Mouse (Mus musculus) lung, adult 10 weeks (tissue): ENCODE data around the gene B230219D22Rik. TPM values are rescaled to one million over a fixed set of nuclear protein-coding genes. Genes with fewer than 3 reads are reported as not detected.

ENCODE experiments used
- polyA plus RNA-seq: library from polyadenylated mRNA; stranded (reverse); fragments of 350-450 nt; fragmentation: Illumina TruSeq; extraction: RNeasy Lipid Tissue Mini Kit (QIAGEN cat#74804); gene quantifications from one replicate; pipeline ENCODE4 v1.2.3, GENCODE M21; 2014; ENCODE audit warnings: low read depth, low replicate concordance; ENCODE audit not compliant: insufficient read depth

The B230219D22Rik gene
- polyA plus RNA-seq: 31.7 TPM

GRCm38 (mm10) chr13:55692535-55693242, at the start of gene B230219D22Rik:
B230219D22Rik (plus strand) TSS chr13:55693124.

GRCm38 (mm10) chr13:55714501-55715166, 21.7 kb downstream of the B230219D22Rik start, which contains the start of gene Txndc15:
Txndc15 (plus strand) TSS chr13:55714650.

GRCm38 (mm10) chr13:55727120-55727838, 34.4 kb downstream of the B230219D22Rik start, which contains the start of gene Pcbd2:
Pcbd2 (plus strand) TSS chr13:55727368.

Other genes with a start within 250 kb of the B230219D22Rik start
- 26.2 TPM for gene Grk6, start 248.1 kb upstream of the B230219D22Rik start, polyA plus RNA-seq
- 1.3 TPM for gene Prr7, start 228.9 kb upstream of the B230219D22Rik start, polyA plus RNA-seq
- gene Dbn1, start 205.0 kb upstream of the B230219D22Rik start, polyA plus RNA-seq: 5.0 TPM
- gene Pdlim7, start 179.4 kb upstream of the B230219D22Rik start, polyA plus RNA-seq: 31.3 TPM
- 17.2 TPM for gene Dok3, start 163.8 kb upstream of the B230219D22Rik start, polyA plus RNA-seq
- gene Ddx41, start 156.5 kb upstream of the B230219D22Rik start, polyA plus RNA-seq: 22.7 TPM
- 54.6 TPM for gene Fam193b, start 122.0 kb upstream of the B230219D22Rik start, polyA plus RNA-seq
- 140 TPM for gene Tmed9, start 119.4 kb upstream of the B230219D22Rik start, polyA plus RNA-seq
- 12.9 TPM for gene B4galt7, start 93.2 kb upstream of the B230219D22Rik start, polyA plus RNA-seq
- 28.7 TPM for gene Caml, start 70.1 kb upstream of the B230219D22Rik start, polyA plus RNA-seq
- 12.5 TPM for gene Ddx46, start 58.1 kb upstream of the B230219D22Rik start, polyA plus RNA-seq
- gene Txndc15, start 21.5 kb downstream of the B230219D22Rik start, polyA plus RNA-seq: 49.7 TPM
- gene Pcbd2, start 34.2 kb downstream of the B230219D22Rik start, polyA plus RNA-seq: 52.6 TPM
- not detected for gene Catsper3, start 91.4 kb downstream of the B230219D22Rik start, polyA plus RNA-seq
- not detected for gene Pitx1, start 143.1 kb downstream of the B230219D22Rik start, polyA plus RNA-seq